Mouse (Mus musculus): ENCODE measurements around the gene Wdr86.
A peak's percentile ranks its signal among the peaks of the same experiment; 100 is the strongest.

The Wdr86 gene

GRCm38 (mm10) chr5:24681436-24681835 is 49.1 kb downstream of the Wdr86 start:
- DNase-seq, result no peak

DNA sequence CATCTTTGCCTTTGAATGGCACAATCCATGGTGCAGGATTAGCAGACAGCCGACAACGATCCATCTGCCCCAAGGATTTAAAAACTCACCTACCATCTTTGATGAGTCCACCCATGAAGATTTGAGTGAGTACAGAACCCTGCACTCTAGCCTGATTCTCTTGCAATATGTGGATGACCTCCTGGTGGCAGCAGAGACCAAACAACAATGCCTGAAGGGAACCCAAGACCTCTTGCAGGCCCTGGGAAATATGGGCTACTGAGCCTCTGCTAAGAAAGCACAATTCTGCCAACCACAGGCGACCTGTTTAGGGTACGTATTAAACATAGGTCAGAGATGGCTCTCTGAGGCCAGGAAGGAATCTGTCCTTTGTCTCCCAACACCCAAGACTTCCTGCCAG is 56.3 kb downstream of the Wdr86 start:
- peak; percentile 78 for DNase-seq
